Mouse (Mus musculus) CD4-positive, CD25-positive, alpha-beta regulatory T cell (primary cell): ENCODE data around the gene AC140267.1. TPM values are rescaled to one million over a fixed set of nuclear protein-coding genes. Genes with fewer than 3 reads are reported as not detected.

Source experiments
- polyA plus RNA-seq: library from polyadenylated mRNA; unstranded; fragments of 100-300 nt; shearing (Covaris generic); gene quantifications from one replicate; pipeline ENCODE4 v1.2.1, GENCODE M21; 2017

Gene AC140267.1
- not detected for polyA plus RNA-seq

DNA sequence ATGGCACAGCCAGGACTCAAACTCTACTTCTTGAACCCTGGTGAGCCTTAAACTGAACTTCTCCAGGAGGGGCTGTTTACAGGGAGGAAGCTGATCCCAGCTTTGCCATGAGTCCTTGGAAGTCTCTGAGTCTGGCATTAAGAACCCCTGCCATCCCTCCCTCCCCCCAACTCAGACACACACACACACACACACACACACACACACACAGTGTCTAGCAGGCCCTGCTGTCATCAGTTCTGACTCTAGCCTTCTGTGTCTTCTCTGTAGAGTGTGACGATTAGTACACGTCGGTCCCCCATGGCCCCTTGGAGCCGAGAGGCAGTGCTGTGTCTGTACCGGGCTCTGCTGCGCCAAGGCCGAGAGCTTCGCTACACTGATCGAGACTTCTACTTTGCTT, at the start of gene AC140267.1:
Gene AC140267.1 (plus strand): TSS at position 301 of the 400 bp plus-strand sequence.

DNA sequence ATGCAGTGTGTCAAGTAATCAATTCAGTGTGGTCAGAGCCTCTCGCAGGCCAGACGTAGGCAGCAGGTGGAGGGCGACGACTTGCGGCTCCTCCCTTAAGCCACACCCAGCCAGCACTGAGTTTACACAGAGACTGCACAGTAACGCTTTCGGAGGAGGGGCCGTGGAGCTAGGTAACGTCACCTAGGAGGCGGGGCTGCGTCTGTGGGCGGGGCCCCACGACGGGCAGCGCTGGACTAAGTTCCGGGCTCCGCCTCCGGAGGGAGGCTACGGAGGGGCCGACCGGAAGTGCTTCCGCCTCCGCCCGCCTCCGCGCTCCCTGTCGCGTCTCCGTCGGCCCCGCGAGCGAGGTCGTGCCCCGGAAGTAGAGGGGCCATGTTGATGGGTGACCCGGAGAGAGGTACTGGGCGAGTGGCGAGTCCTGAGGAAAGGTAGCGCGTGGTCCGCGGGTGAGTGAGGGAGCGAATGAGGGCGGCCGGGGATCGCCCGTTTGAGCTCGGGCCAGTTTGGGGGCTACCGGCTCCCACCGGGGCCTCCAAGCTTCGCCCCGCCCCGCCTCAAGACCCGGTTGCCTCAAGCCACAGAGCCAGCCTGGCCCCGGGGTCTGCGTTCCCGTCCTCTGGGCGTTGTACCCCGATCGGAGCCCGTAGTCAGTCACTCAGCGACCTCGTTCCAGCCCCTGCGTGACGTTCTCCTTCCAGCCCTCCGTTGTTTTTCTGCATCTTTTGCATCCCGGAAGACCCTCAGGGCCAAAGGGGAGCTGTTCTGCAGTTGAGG, 1.7 kb upstream of the AC140267.1 start, which contains the start of gene Mief1:
Gene Mief1 (plus strand): TSS at position 286 of the 777 bp plus-strand sequence.

DNA sequence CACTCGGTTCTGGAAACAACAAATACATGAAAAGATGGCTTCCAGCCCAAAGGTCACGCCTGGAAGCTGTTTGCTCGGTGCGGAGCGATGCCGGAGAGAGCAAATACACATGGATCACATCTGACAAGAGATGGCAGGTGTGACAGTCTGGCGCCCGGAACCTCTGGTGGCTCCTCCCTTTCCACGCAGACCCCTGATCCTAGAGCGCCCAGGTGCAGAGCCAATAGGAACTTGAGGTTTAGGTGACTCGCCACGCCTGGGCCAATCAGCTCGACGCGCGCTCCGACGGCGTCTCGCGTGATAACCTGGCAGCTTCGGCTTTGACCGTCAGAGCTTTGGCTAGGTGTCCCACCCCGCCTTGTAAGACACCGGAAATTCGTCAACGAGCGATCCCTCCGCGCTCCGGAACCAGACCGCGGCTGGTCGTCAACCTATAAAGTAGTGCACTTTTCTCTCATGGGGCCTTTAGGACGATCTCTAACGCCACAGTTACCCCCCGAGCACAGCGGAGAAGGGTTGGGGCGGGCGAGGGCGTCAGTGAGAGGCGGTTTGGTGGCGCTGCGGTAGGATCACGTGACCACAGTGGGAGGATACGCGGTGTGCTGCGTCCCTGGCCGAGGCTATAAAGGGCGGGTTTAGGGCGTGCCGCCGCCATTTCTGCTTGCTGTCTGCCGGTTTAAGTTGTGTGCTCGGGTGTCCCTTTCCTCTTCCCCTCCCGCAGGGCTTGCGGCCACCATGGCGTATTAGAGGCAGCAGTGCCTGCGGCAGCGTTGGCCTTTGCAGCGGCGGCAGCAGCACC, 19.4 kb downstream of the AC140267.1 start, which contains the start of gene Atf4:
Gene Atf4 (plus strand): TSS at position 338 of the 799 bp plus-strand sequence.

DNA sequence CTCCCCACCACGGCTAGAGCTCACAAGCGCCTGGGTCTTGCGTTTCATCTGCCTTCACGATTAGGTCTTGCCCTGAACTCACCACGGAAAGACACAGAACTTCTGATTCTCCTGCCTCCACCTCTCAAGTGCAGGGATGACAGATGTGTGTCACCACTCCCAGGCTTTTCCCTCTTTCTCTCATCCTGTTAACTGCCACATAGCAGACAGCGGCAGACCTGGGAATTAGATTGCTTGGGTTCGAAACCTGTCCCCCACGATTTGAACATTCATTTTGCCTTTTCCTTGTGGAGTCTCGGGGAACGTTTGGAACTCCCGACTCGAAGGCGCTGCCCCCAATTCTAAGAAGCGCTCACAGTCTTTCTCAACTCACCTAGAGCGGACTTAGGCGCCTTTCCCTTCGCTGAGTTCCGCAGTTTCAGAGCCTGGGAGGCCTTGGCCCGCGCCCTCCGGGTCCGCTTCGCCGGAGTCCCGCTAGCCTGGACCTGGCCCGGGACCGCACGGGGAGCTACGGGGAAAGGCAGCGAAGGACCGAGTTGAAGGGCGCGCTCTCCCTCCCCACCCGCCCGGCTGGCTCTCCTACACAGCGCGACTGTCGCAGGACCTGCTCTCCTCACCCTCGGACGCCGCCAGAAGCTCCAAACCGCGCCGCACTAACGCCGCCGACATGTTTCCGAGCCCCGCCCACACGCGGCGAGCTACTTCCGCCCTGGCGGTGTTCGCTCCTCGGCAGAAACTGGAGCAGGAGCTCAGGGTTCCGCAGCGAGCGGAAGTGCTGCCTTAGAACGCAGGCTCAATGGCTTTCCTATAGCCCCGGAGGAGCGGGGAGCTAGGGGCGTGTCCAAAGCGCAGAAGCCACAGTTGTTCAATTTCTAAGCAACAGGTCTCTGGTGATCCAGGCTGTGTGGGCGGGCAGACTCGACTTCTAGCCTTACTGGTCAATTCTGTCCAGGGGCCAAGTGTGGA, 28.3 kb downstream of the AC140267.1 start, which contains the start of gene Rps19bp1:
Gene Rps19bp1 (minus strand): TSS at position 706 of the 966 bp plus-strand sequence.

Other genes starting within 250 kb of the AC140267.1 start
- gene Pdgfb, start 220.9 kb upstream of the AC140267.1 start, polyA plus RNA-seq: 2.0 TPM
- 1.1 TPM for gene Syngr1, start 144.5 kb upstream of the AC140267.1 start, polyA plus RNA-seq
- gene Rpl3, start 144.0 kb upstream of the AC140267.1 start, polyA plus RNA-seq: 1,367 TPM
- 29.7 TPM for gene Tab1, start 102.7 kb upstream of the AC140267.1 start, polyA plus RNA-seq
- gene Mgat3, start 62.1 kb upstream of the AC140267.1 start, polyA plus RNA-seq: not detected
- gene Mief1, start 1.8 kb upstream of the AC140267.1 start, polyA plus RNA-seq: 29.1 TPM
- 97.4 TPM for gene Atf4, start 19.3 kb downstream of the AC140267.1 start, polyA plus RNA-seq
- gene Rps19bp1, start 28.5 kb downstream of the AC140267.1 start, polyA plus RNA-seq: 30.2 TPM
- 0.05 TPM for gene Cacna1i, start 51.4 kb downstream of the AC140267.1 start, polyA plus RNA-seq